Comparison of ENCODE assay signal across 24 mouse cellular contexts in the genomic region with DNA sequence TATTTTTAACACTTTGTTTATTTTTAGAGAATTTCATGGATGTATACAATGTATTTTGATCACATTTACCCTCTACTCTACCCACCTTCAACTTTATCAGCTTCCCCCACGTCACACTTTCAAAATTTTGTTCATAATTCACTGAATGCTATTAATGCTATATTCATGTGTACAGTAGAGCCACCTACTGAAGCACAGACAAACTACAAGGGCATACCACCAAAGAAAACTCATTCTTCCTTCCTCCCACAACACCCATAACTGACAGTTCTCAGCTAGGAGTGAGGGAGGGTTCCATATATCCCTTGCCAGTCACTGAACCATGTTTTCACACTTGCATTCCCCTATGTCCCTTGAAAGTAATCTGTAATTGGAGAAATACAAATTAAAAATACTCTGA.
DNase-seq lines count a peak whose midpoint lies in the region; ATAC-seq and TF ChIP-seq lines count a peak whose summit lies in the region.
"Had no signal": no experiment of that assay in that cellular context is flagged by ENCODE, and none has a peak within 500 bp of the region (broad histone marks: within the 10 kb centered on the region; RNA-seq: fewer than 3 reads in every experiment).

No protein-coding gene starts in this region.

- H3K9ac ChIP-seq in forebrain, postnatal 0 days: no peak overlapping the region
- H3K9ac ChIP-seq in forebrain, embryonic 13.5 days: no peak overlapping the region
- H3K9ac ChIP-seq in midbrain, postnatal 0 days (replicated peaks; ENCODE audit: low read length, poor library complexity, severe bottlenecking): no peak overlapping the region
- no peak overlapping the region for H3K9ac ChIP-seq in midbrain, embryonic 14.5 days (replicated peaks; ENCODE audit: low read length)
- H3K9ac ChIP-seq: hindbrain, embryonic 14.5 days; midbrain, embryonic 15.5 days; neural tube, embryonic 13.5 days; stomach, embryonic 15.5 days had no signal

- H3K4me3 ChIP-seq in forebrain, postnatal 0 days (ENCODE audit: low read depth, low read length): no peak overlapping the region
- H3K4me3 ChIP-seq in forebrain, embryonic 13.5 days: no peak overlapping the region
- no peak overlapping the region for H3K4me3 ChIP-seq in midbrain, postnatal 0 days (ENCODE audit: low read depth, low read length)
- no peak overlapping the region for H3K4me3 ChIP-seq in midbrain, embryonic 14.5 days (replicated peaks; ENCODE audit: low read depth, low read length)
- H3K4me3 ChIP-seq: embryonic facial prominence, embryonic 10.5 days; megakaryocyte, embryonic 14.5 days; midbrain, embryonic 15.5 days; myocyte; neural tube, embryonic 13.5 days; stomach, embryonic 15.5 days had no signal

- intact Hi-C loops in heart, postnatal 14 days (cut with DNase I): loop anchor here (5.0 to 10.0 kb wide), 2 partner anchors 354 to 461 kb away; no protein-coding TSS in a partner anchor

- H3K27me3 ChIP-seq in forebrain, postnatal 0 days (ENCODE audit: insufficient read depth, low read length): no peaks in the 10 kb centered on the region
- no peaks in the 10 kb centered on the region for H3K27me3 ChIP-seq in forebrain, embryonic 13.5 days
- no peaks in the 10 kb centered on the region for H3K27me3 ChIP-seq in midbrain, postnatal 0 days (ENCODE audit: insufficient read depth, low read length)
- no peaks in the 10 kb centered on the region for H3K27me3 ChIP-seq in midbrain, embryonic 14.5 days (ENCODE audit: control insufficient read depth, insufficient read depth, low read length)
- H3K27me3 ChIP-seq: megakaryocyte, embryonic 14.5 days; midbrain, embryonic 15.5 days; neural tube, embryonic 13.5 days; Patski; stomach, embryonic 15.5 days had no signal

- peak; percentile 37; the same call in 1 of the 2 replicates for TF ChIP-seq CTCF in forebrain, postnatal 0 days (IDR thresholded peaks at IDR 0.05; ENCODE audit: low read depth)
- TF ChIP-seq CTCF in midbrain, postnatal 0 days (IDR thresholded peaks at IDR 0.05): peak; percentile 60

- 59% methylated on average over 1 of the region's 1 CpGs for WGBS in forebrain, postnatal 0 days
- WGBS in forebrain, embryonic 13.5 days: 79% methylated on average over 1 of the region's 1 CpGs
- 64% methylated on average over 1 of the region's 1 CpGs for WGBS in midbrain, postnatal 0 days
- 67% methylated on average over 1 of the region's 1 CpGs for WGBS in midbrain, embryonic 14.5 days

- no peaks in the 10 kb centered on the region for H3K4me1 ChIP-seq in forebrain, postnatal 0 days (ENCODE audit: insufficient read depth)
- H3K4me1 ChIP-seq in forebrain, embryonic 13.5 days: no peaks in the 10 kb centered on the region
- no peaks in the 10 kb centered on the region for H3K4me1 ChIP-seq in midbrain, postnatal 0 days (ENCODE audit: insufficient read depth, low read length)
- H3K4me1 ChIP-seq in midbrain, embryonic 14.5 days (ENCODE audit: control insufficient read depth, insufficient read depth, low read length): no peaks in the 10 kb centered on the region
- H3K4me1 ChIP-seq: embryonic facial prominence, embryonic 10.5 days; megakaryocyte, embryonic 14.5 days; midbrain, embryonic 15.5 days; neural tube, embryonic 13.5 days; stomach, embryonic 15.5 days had no signal

- no peak for DNase-seq in forebrain, postnatal 0 days
- peak; percentile 1 for DNase-seq in kidney, adult 9 months
- no peak for DNase-seq in kidney, postnatal 4 days
- DNase-seq in midbrain, postnatal 0 days (ENCODE audit: low spot score): no peak
- no peak for DNase-seq in midbrain, embryonic 14.5 days
- DNase-seq in heart, postnatal 14 days: no peak
- DNase-seq: adrenal gland, postnatal 36 days; cerebellum, adult 11 months; cerebellum, adult 9-11 months; gastrocnemius, postnatal 36 days; lung, postnatal 14 days; right cerebral cortex, postnatal 4 days; thymus, adult 18-20 months; thymus, postnatal 36 days had no signal

- no peak overlapping the region for H3K4me2 ChIP-seq in forebrain, postnatal 0 days (ENCODE audit: low read depth)
- H3K4me2 ChIP-seq in forebrain, embryonic 13.5 days: no peak overlapping the region
- no peak overlapping the region for H3K4me2 ChIP-seq in midbrain, postnatal 0 days (ENCODE audit: low read depth, low read length, poor library complexity, severe bottlenecking)
- H3K4me2 ChIP-seq in midbrain, embryonic 14.5 days (ENCODE audit: low read length): no peak overlapping the region
- H3K4me2 ChIP-seq: hindbrain, embryonic 14.5 days; midbrain, embryonic 15.5 days; neural tube, embryonic 13.5 days; stomach, embryonic 15.5 days had no signal

- no peaks in the 10 kb centered on the region for H3K36me3 ChIP-seq in forebrain, postnatal 0 days (ENCODE audit: insufficient read depth)
- no peaks in the 10 kb centered on the region for H3K36me3 ChIP-seq in forebrain, embryonic 13.5 days (ENCODE audit: poor library complexity, severe bottlenecking)
- H3K36me3 ChIP-seq in midbrain, postnatal 0 days (ENCODE audit: insufficient read depth, low read length): no peaks in the 10 kb centered on the region
- H3K36me3 ChIP-seq in midbrain, embryonic 14.5 days (ENCODE audit: control insufficient read depth, insufficient read depth, low read length): no peaks in the 10 kb centered on the region
- H3K36me3 ChIP-seq: embryonic facial prominence, embryonic 10.5 days; midbrain, embryonic 15.5 days; neural tube, embryonic 13.5 days; stomach, embryonic 15.5 days had no signal

- no peak for ATAC-seq in forebrain, postnatal 0 days
- ATAC-seq in forebrain, embryonic 13.5 days: no peak
- no peak for ATAC-seq in midbrain, postnatal 0 days (ENCODE audit: low FRiP score)
- no peak for ATAC-seq in midbrain, embryonic 14.5 days (ENCODE audit: low FRiP score, low TSS enrichment)
- ATAC-seq: forebrain, embryonic 16.5 days; midbrain, embryonic 15.5 days; Patski had no signal

- no peak overlapping the region for H3K27ac ChIP-seq in forebrain, postnatal 0 days (ENCODE audit: low read depth, low read length)
- no peak overlapping the region for H3K27ac ChIP-seq in forebrain, embryonic 13.5 days
- no peak overlapping the region for H3K27ac ChIP-seq in midbrain, postnatal 0 days (ENCODE audit: low read depth, low read length)
- no peak overlapping the region for H3K27ac ChIP-seq in midbrain, embryonic 14.5 days (replicated peaks; ENCODE audit: low read depth, low read length)
- H3K27ac ChIP-seq: embryonic facial prominence, embryonic 10.5 days; hindbrain, embryonic 14.5 days; midbrain, embryonic 15.5 days; neural tube, embryonic 13.5 days; stomach, embryonic 15.5 days had no signal

- no peaks in the 10 kb centered on the region for H3K9me3 ChIP-seq in forebrain, postnatal 0 days (ENCODE audit: low read length)
- H3K9me3 ChIP-seq in forebrain, embryonic 13.5 days (replicated peaks): 0 out of 2 replicates have a peak, but pooled peaks cover 2% of the 10 kb centered on the region
- H3K9me3 ChIP-seq in midbrain, postnatal 0 days (ENCODE audit: low read length): no peaks in the 10 kb centered on the region
- no peaks in the 10 kb centered on the region for H3K9me3 ChIP-seq in midbrain, embryonic 14.5 days (ENCODE audit: control insufficient read depth, low read length)
- H3K9me3 ChIP-seq: embryonic facial prominence, embryonic 10.5 days; megakaryocyte, embryonic 14.5 days; midbrain, embryonic 15.5 days; neural tube, embryonic 13.5 days; stomach, embryonic 15.5 days had no signal
